Mouse (Mus musculus): ENCODE results near the gene Dcaf1. TPM values are rescaled to one million over a fixed set of nuclear protein-coding genes. Genes with fewer than 3 reads are reported as not detected.

The Dcaf1 gene
- total and polyA plus RNA-seq, 3 experiments, result 56.3 to 131 (median 58.7) TPM

DNA sequence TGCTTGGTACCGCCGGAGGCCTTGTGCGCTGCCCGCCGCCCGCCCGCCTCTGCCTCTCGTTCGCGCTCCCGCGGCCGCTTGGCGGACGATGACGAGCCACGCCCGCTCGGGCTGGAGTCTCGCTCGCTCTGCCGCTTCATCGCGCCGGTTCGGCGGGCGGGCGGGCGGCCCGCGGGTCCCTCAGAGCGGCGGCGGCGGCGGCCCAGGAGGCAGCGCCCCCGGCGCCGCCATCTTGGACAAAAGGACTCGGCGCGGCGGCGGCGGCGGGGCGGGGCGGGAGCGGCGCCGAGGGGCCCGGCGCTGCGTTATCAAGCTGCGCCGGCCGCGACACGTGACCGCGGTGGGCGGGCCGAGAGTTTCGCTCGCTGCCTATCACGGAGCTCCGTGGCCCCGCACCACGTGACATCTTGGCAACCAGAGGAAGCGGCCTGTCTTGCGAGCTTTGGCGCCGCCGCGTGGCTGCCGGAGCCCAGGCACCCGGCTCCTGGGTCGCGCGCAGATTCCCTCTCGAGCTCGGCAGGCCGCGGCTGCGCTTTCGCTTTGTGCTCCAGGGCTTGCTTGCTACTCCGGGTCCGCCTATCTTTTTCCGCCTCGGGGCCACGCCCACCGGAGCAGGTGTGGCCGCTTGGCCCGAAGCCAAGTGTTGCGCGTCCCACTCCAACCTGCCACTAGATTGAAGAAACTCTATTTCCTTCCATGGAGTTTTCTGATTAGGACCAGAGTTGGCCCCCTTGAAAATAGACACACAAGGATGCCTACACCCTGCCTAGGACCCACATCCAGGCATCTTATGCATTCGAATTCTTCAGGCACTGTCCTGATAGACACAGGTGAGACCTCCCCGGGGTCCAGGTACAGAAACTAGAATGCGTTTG, 65.4 kb downstream of the Dcaf1 start, which contains the start of gene Rbm15b (continued):
- peak; percentile 60 for TF ChIP-seq NELFE (IDR thresholded peaks at IDR 0.05; ENCODE audit: low read depth, low read length)
- no peak for TF ChIP-seq GATA1 (IDR thresholded peaks at IDR 0.05; ENCODE audit: low read depth, low read length)
- TF ChIP-seq RCOR1 (IDR thresholded peaks at IDR 0.05; ENCODE audit: low read depth, low read length), result no peak
- TF ChIP-seq UBTF (IDR thresholded peaks at IDR 0.05; ENCODE audit: borderline replicate concordance, insufficient read depth, low read depth, low read length), result no peak
- peak in 2 of 3 experiments; percentile 82 to 87; a peak in 5 of 6 replicates for TF ChIP-seq CTCF (IDR thresholded peaks at IDR 0.05 in 2 of 3, conservative IDR thresholded peaks at IDR 0.05 in 1 of 3; ENCODE audit: control insufficient read depth in 1 of 3, insufficient read depth in 1 of 3, low read depth in 2 of 3, low read length in 3 of 3, poor library complexity in 1 of 3, severe bottlenecking in 1 of 3)
- TF ChIP-seq USF1 (IDR thresholded peaks at IDR 0.05; ENCODE audit: low read depth, low read length), result peak; percentile 97
- TF ChIP-seq RAD21 (IDR thresholded peaks at IDR 0.05; ENCODE audit: low read depth, low read length), result peak; percentile 63
- no peak for TF ChIP-seq CHD2 (IDR thresholded peaks at IDR 0.05; ENCODE audit: low read length)
- TF ChIP-seq CHD1 (IDR thresholded peaks at IDR 0.05; ENCODE audit: low read depth, low read length), result no peak
- TF ChIP-seq POLR2AphosphoS2 (IDR thresholded peaks at IDR 0.05; ENCODE audit: low read length), result peak; percentile 88
- peak; percentile 74 to 98; a peak in 3 of 4 replicates for TF ChIP-seq POLR2A (IDR thresholded peaks at IDR 0.05; ENCODE audit: control insufficient read depth in 1 of 2, insufficient read depth in 1 of 2, low read depth in 1 of 2, low read length in 2 of 2, poor library complexity in 1 of 2)
- no peak for TF ChIP-seq E2F4 (IDR thresholded peaks at IDR 0.05; ENCODE audit: borderline replicate concordance, low read depth, low read length)
- TF ChIP-seq TCF12 (IDR thresholded peaks at IDR 0.05; ENCODE audit: low read depth, low read length), result peak; percentile 43; the same call in 1 of the 2 replicates
- no peak for TF ChIP-seq GABPA (IDR thresholded peaks at IDR 0.05; ENCODE audit: low read depth, low read length)
- TF ChIP-seq MYB (IDR thresholded peaks at IDR 0.05; ENCODE audit: low read depth, low read length), result no peak
- TF ChIP-seq TAL1 (IDR thresholded peaks at IDR 0.05; ENCODE audit: low read length), result 0 out of 2 replicates have a peak, but pooled peaks have one; percentile 19
- TF ChIP-seq ZC3H11A (IDR thresholded peaks at IDR 0.05; ENCODE audit: low read depth, low read length), result peak; percentile 56
- TF ChIP-seq ZNF384 (IDR thresholded peaks at IDR 0.05; ENCODE audit: low read depth, low read length), result no peak
- no peak; the same call in 1 of the 2 replicates for TF ChIP-seq ZKSCAN1 (IDR thresholded peaks at IDR 0.05; ENCODE audit: low read depth, low read length)
- no peak for TF ChIP-seq JUND (IDR thresholded peaks at IDR 0.05; ENCODE audit: low read depth, low read length)
- TF ChIP-seq NRF1 (IDR thresholded peaks at IDR 0.05; ENCODE audit: insufficient read depth, low read depth, low read length, poor library complexity, severe bottlenecking), result peak; percentile 70
- TF ChIP-seq BHLHE40 (IDR thresholded peaks at IDR 0.05; ENCODE audit: borderline replicate concordance, low read depth, low read length), result peak; percentile 86
- 0 out of 2 replicates have a peak, but pooled peaks have one; percentile 14 for TF ChIP-seq MEF2A (IDR thresholded peaks at IDR 0.05; ENCODE audit: extremely low read depth, insufficient replicate concordance, low read depth, low read length, poor library complexity, severe bottlenecking)
- no peak for TF ChIP-seq MAFK (IDR thresholded peaks at IDR 0.05; ENCODE audit: borderline replicate concordance, low read depth, low read length)

All from MEL (cell line).